Mouse (Mus musculus) lung, embryonic 16.5 days (tissue): ENCODE data around the gene Mcm2. TPM values are rescaled to one million over a fixed set of nuclear protein-coding genes. Genes with fewer than 3 reads are reported as not detected.

Experiments used
- ATAC-seq: fragments of 200-750 bp; cut with Nextera tagmentation; 2 replicates; pipeline ENCODE4 v1.8.0; 2017; ENCODE audit warnings: low read depth, mild to moderate bottlenecking, moderate library complexity
- H3K27ac ChIP-seq: fragments of 300-500 bp; sonication (generic); 2 replicates; pipeline ENCODE4 v1.5.1; 2014; ENCODE audit warnings: mild to moderate bottlenecking, control low read depth, low read length
- H3K27me3 ChIP-seq: fragments of 300-500 bp; sonication (generic); 2 replicates; pipeline ENCODE4 v1.6.1; 2014; ENCODE audit warnings: low read depth, low read length, mixed read lengths; ENCODE audit not compliant: control insufficient read depth, insufficient read depth
- H3K36me3 ChIP-seq: fragments of 300-500 bp; sonication (generic); 2 replicates; pipeline ENCODE4 v1.6.1; 2014; ENCODE audit warnings: low read length; ENCODE audit not compliant: control insufficient read depth, insufficient read depth
- H3K4me1 ChIP-seq: fragments of 300-500 bp; sonication (generic); replicated peaks from 2 replicates; pipeline ENCODE4 v1.6.1; 2014; ENCODE audit warnings: low read length, mixed read lengths; ENCODE audit not compliant: control insufficient read depth, insufficient read depth
- H3K4me2 ChIP-seq: fragments of 300-500 bp; sonication (generic); 2 replicates; pipeline ENCODE4 v1.6.1; 2014; ENCODE audit warnings: low read depth, low read length, control low read depth
- H3K4me3 ChIP-seq: fragments of 300-500 bp; sonication (generic); 2 replicates; pipeline ENCODE4 v1.5.1; 2014; ENCODE audit warnings: mild to moderate bottlenecking, low read length, control low read depth
- H3K9ac ChIP-seq: fragments of 300-500 bp; sonication (generic); 2 replicates; pipeline ENCODE4 v1.6.1; 2014; ENCODE audit warnings: low read length, control low read depth
- H3K9me3 ChIP-seq: fragments of 300-500 bp; sonication (generic); 2 replicates; pipeline ENCODE4 v1.6.1; 2016; ENCODE audit warnings: low read length; ENCODE audit not compliant: control insufficient read depth
- WGBS: fragments of 180-500 bp; shearing (Covaris S2); extraction: QIAGEN DNeasy Blood & Tissue Kit; methylation state at CpG from one replicate; pipeline ENCODE4 v1.1.7; 2014; 5-methylcytosine and 5-hydroxymethylcytosine counted together
- polyA plus RNA-seq: library from polyadenylated mRNA; unstranded; fragments of >200 nt; fragmentation: Nextera tagmentation; extraction: Ambion mirVana; gene quantifications from 2 replicates; pipeline ENCODE4 v1.2.1, GENCODE M21; 2015

The Mcm2 gene
- polyA plus RNA-seq, 1 experiment from 2014 or later = 125 TPM

DNA sequence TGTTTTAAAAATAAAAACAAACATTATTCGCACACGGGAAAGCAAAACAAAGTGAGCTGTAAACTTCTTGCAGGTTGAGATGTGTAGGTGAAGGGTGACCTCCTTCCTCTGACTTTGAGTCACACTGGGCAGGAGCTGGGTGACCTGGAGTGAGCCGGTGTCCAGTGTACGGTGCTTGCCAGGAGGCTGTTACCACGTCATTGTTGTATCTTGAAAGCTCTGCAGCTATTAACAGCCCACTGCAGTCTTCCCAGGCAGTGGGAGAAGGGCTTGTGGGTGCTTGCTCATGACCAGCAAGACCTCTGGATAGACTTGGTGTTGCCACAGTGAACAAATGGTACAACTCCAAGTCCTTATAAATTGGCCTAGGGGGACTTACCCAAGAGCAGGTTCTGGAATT, 16.2 kb upstream of the Mcm2 start:
- peaks cover 10% of the 10 kb centered on the region; the same call in 1 of the 2 replicates for H3K36me3 ChIP-seq
- H3K4me1 ChIP-seq = 0 out of 2 replicates have a peak, but pooled peaks cover 3% of the 10 kb centered on the region
- H3K4me2 ChIP-seq = no peak overlapping the region
- no peak overlapping the region for H3K27ac ChIP-seq
- no peaks in the 10 kb centered on the region for H3K27me3 ChIP-seq
- H3K4me3 ChIP-seq = no peak overlapping the region
- H3K9me3 ChIP-seq = no peaks in the 10 kb centered on the region
- no peak for ATAC-seq
- WGBS = 60% methylated on average over 5 of the region's 5 CpGs
- H3K9ac ChIP-seq = no peak overlapping the region

DNA sequence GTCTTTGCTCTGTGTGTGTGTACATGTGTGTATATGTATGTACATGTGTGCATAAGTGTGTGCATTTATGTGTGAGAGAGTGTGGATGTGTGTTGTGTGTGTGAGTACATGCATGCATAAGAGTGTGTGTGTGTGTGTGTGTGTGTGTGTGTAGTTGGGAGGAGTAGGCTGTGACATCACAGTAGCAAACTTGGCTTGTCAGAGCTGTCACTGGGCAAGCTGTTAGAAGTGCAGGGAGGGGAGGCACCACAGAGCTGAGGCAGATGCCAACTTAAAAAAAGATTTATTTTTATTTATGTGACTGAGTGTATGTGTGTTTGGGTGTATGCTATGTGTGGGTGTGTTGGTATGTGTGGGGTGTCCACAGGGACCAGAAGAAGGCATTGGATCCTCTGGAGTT, 14.9 kb upstream of the Mcm2 start:
- ATAC-seq = peak; percentile 4; the same call in 1 of the 2 replicates
- Histone ChIP-seq H3K4me3 (no peak overlapping the region), H3K27ac (no peak overlapping the region)

DNA sequence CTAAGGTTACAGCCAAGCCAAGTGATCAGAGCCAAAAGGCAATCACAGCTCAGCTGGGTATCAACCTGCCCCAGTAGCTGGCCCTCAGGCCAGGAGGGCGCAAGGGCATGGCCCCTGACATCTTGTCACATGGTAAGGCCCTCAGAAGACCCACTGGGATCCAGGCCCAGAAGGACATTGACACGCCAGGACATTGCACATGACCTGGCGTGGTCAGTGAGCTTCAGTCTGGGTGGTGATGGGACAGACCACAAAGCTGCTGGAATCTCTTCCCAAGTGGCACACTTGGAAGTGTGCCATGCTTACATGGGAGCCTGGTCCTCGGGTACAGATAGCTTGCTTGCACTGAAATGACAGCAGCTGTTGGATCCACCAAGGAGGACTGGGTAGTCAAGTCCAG, 14.4 kb upstream of the Mcm2 start:
- Histone ChIP-seq H3K9ac (no peak overlapping the region), H3K9me3 (no peaks in the 10 kb centered on the region), H3K27me3 (no peaks in the 10 kb centered on the region), H3K4me2 (no peak overlapping the region), H3K4me1 (no peaks in the 10 kb centered on the region), H3K36me3 (peaks cover 10% of the 10 kb centered on the region; the same call in 1 of the 2 replicates), H3K27ac (no peak overlapping the region), H3K4me3 (no peak overlapping the region)
- 73% methylated on average over 4 of the region's 4 CpGs for WGBS
- no peak for ATAC-seq

More for the DNA sequence above, 14.9 kb upstream of the Mcm2 start:
- H3K36me3 ChIP-seq = peaks cover 10% of the 10 kb centered on the region; the same call in 1 of the 2 replicates
- H3K4me1 ChIP-seq = 0 out of 2 replicates have a peak, but pooled peaks cover under 1% of the 10 kb centered on the region
- no peak overlapping the region for H3K9ac ChIP-seq
- no peak overlapping the region for H3K4me2 ChIP-seq
- no peaks in the 10 kb centered on the region for H3K9me3 ChIP-seq
- H3K27me3 ChIP-seq = no peaks in the 10 kb centered on the region

DNA sequence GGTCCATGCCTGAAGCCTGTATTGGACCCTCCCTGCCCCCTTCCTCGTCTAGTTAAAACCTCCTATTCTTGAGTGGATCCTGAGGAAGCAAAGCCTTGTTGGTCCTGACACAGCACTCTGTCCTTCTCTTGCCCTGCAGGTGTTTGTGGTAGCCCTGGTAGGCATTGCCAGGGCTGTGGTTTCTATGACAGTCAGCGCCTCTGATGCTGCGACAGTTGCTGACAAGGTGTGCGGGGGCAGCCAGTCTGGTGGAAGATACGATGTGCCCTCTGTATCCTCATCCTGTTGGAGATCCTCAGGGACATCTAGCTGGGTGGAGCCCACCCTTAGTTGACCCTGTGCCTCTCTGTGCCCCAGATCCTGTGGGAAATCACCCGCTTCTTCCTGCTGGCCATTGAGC, 10.6 kb upstream of the Mcm2 start:
- Histone ChIP-seq H3K4me3 (no peak overlapping the region), H3K27me3 (no peaks in the 10 kb centered on the region), H3K27ac (no peak overlapping the region), H3K9me3 (no peaks in the 10 kb centered on the region), H3K36me3 (peaks cover 10% of the 10 kb centered on the region), H3K4me1 (peaks cover 14% of the 10 kb centered on the region), H3K4me2 (no peak overlapping the region), H3K9ac (no peak overlapping the region)
- no peak for ATAC-seq
- 84% methylated on average over 6 of the region's 6 CpGs for WGBS

DNA sequence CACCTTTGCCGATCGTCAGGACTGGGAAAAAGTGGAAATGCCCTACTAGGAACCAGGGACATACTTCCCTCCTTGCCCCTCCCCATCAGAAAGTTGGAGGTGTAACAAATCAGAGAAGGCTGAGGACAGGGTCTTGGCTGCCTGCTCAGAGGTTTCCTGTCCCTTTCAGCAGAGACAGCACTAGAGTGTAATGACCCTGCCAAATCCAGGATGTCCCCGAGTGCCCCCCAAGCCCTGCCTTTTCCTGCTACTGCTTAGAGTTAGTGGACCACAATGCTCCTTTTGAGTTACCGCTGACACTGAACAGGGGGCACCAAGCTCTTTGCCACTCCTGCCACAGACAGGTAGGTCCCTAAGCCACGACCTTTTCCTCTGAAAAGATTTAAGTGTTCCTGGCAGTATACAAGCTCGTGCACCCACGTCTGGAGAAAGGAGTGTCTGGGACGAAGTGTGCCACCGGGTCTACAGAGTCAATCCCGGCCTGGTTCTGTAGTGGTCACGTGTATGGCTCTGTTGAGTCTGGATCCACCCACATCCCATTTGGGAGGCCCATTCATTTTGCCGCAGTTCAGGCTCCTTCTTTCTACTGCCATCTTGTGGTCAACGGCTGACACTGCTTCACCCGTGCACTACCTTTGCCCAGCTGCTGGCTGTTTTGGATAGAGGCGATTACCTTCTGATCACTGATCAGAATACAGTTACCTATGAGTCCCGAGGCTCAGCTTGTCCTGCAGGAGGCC, 8.0 kb upstream of the Mcm2 start:
- H3K27ac ChIP-seq = no peak overlapping the region

DNA sequence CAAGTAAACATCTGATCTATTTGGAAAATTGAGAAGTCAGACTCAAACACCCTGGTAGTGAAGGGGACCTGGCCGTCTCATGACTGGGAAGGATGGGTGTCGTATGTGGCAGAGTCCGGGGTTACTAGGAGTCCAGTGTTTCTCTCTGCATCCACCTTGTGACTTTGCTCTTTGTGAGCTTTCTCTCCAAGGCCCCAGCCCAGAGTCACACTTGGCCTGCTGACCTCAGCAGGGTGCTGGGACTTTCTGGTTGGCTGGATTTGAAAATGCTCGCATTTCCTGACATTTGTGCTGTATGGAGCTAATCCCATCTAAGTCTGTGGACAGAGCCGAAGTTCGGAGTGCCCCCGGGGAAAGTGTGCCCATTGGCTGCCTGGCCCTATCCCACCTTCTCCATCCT, 6.5 kb upstream of the Mcm2 start:
- no peaks in the 10 kb centered on the region; the same call in 1 of the 2 replicates for H3K36me3 ChIP-seq
- H3K4me3 ChIP-seq = no peak overlapping the region
- H3K27me3 ChIP-seq = no peaks in the 10 kb centered on the region
- no peak overlapping the region for H3K9ac ChIP-seq
- H3K9me3 ChIP-seq = no peaks in the 10 kb centered on the region
- H3K4me1 ChIP-seq = peaks cover 34% of the 10 kb centered on the region
- ATAC-seq = no peak
- H3K27ac ChIP-seq = no peak overlapping the region
- 91% methylated on average over 7 of the region's 7 CpGs for WGBS
- no peak overlapping the region for H3K4me2 ChIP-seq

More for the DNA sequence above, 8.0 kb upstream of the Mcm2 start:
- H3K4me3 ChIP-seq = no peak overlapping the region
- peak; percentile 32 for ATAC-seq
- H3K9ac ChIP-seq = no peak overlapping the region
- peak overlapping the region; percentile 34; the same call in 1 of the 2 replicates for H3K4me2 ChIP-seq
- peaks cover 27% of the 10 kb centered on the region for H3K4me1 ChIP-seq
- no peaks in the 10 kb centered on the region for H3K9me3 ChIP-seq
- peaks cover 5% of the 10 kb centered on the region for H3K36me3 ChIP-seq
- WGBS = 13% methylated on average over 16 of the region's 16 CpGs
- no peaks in the 10 kb centered on the region for H3K27me3 ChIP-seq

DNA sequence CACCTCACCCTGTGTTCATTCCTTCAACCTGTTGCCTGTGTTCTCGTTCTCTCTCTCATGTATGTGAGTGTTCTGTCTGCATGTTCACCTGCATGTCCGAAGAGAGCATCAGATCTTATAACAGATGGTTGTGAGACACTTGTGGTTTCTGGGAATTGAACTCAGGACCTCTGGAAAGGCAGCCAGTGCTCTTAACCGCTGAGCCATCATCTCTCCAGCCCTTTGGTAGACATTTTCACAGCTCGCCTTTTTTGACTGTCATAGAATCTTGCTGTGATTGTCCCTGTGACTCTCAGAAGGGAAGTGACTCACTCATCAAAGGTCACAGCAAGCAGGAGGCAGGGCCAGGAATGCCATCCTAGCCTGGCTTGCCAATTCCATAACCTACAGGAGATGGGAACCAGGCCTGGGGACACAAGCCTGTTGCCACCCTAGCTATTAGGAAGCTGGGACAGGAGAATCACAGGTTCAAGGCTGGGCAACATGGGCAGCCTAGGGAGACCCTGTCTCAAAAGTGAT, 5.9 kb upstream of the Mcm2 start:
- 81% methylated on average over 4 of the region's 4 CpGs for WGBS
- Histone ChIP-seq H3K4me3 (no peak overlapping the region), H3K9ac (no peak overlapping the region), H3K27me3 (no peaks in the 10 kb centered on the region), H3K27ac (no peak overlapping the region), H3K4me1 (peaks cover 34% of the 10 kb centered on the region), H3K4me2 (no peak overlapping the region), H3K9me3 (no peaks in the 10 kb centered on the region), H3K36me3 (no peaks in the 10 kb centered on the region; the same call in 1 of the 2 replicates)
- no peak for ATAC-seq

DNA sequence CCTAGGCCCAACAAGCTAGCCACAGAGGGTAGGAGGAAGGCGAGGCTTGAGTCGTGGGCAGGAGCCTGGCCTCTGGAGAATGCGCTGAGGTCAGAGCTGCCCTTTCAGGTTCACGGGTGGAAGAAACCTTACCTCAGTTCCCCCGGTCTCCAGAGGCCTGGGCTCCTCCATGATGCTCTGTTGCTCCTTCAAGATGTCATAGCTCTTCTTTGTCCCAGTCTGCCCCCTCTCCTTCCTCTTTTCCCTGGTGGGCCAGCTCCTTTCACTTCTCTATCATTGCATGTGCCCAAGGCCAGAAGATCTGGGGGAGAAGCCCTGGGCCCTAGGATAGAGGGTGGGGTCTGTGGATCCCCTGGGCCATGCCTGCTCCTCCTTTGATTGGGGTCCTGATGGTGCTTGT, 5.1 kb upstream of the Mcm2 start:
- 66% methylated on average over 5 of the region's 5 CpGs for WGBS

DNA sequence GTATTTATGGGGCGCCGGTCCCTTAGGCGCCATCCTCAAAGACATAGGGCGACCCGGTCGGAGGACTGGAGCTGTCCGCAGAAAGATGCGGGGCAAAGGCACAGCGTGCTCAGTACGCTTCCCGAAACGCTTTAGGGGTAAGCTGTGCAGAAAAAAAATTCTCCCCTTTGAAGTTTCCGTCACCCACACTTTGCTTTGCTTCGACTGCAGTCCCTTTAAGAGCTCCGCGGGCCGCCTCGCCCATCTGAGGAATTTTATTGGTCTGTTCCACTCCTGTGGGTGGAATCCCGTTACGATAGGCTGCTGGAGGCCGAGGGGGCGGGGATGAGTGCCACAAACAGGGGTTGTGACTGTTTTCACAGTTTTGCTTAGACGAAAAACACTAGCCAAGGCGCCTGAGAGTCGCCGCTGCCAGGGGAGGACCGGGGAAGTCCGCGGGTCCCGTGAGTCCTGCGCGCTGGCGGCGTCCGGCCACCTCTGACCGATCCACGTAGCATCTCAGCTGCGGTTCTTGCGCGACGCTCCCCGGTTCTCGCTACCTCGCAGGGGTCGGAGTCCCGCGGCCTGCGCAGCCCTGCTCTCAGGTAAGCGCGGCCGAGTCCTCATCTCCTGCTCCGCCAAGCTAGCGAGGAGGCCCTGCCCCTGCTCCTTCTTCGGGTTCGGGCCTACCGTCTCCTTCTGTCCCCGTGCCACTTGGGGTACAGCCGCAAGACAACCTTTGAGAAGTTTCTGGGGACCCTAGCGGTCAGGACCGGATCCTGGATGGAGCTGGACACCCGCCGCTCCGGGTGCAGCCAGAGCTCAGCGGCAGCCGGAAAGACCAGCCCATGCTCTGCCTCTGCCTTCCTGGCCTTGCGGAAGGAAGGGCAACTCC, 3.6 kb upstream of the Mcm2 start, which contains the start of gene Tpra1:
Tpra1 (plus strand) TSS at position 305 of the 874 bp plus-strand sequence.
- WGBS = under 1% methylated on average over 66 of the region's 66 CpGs
- Histone ChIP-seq H3K4me1 (peaks cover 42% of the 10 kb centered on the region), H3K36me3 (no peaks in the 10 kb centered on the region; the same call in 1 of the 2 replicates), H3K9ac (peak within 1 kb of the TSS; percentile 88), H3K4me2 (peak within 1 kb of the TSS; percentile 77), H3K27ac (peak within 1 kb of the TSS; percentile 95), H3K27me3 (no peaks in the 10 kb centered on the region), H3K4me3 (peak within 1 kb of the TSS; percentile 83), H3K9me3 (no peaks in the 10 kb centered on the region)
- ATAC-seq = peak; percentile 89

More for the DNA sequence above, 5.1 kb upstream of the Mcm2 start:
- Histone ChIP-seq H3K27ac (no peak overlapping the region), H3K27me3 (no peaks in the 10 kb centered on the region), H3K4me2 (peak overlapping the region; percentile 77), H3K4me3 (peak overlapping the region; percentile 83), H3K36me3 (no peaks in the 10 kb centered on the region; the same call in 1 of the 2 replicates), H3K9me3 (no peaks in the 10 kb centered on the region), H3K9ac (peak overlapping the region; percentile 88), H3K4me1 (peaks cover 38% of the 10 kb centered on the region)
- ATAC-seq = no peak
